Mouse (Mus musculus): ENCODE data around the gene Prkd3.

DNA sequence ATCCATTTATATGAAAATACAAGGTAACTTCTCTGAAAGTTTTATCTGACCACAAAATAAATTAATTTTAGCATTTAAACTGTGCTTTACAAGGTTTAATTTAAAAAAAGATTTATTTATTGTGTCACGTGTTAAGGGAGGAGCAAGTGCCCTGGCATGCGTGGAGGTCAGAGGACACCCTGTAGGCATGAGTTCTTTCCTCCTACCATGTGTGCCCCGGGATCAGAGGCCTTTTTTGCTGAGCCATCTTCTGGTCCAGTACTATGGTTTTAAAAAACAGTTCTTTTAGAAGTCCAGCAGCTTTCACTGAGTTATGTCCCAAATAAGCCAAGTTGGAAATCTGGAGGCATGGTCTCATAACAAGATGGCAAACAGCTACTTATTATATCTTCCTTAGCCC, 36.9 kb downstream of the Prkd3 start:
- TF ChIP-seq CTCF (IDR thresholded peaks at IDR 0.05; ENCODE audit: insufficient read depth, low read length) (no peak), POLR2A (IDR thresholded peaks at IDR 0.05; ENCODE audit: borderline replicate concordance, extremely low read depth, low read depth, low read length) (no peak)
